Mouse (Mus musculus) central nervous system, embryonic 11.5 days (tissue): ENCODE data around the gene Fam118a. TPM values are rescaled to one million over a fixed set of nuclear protein-coding genes. Genes with fewer than 3 reads are reported as not detected.

ENCODE experiments used
- polyA plus RNA-seq: library from polyadenylated mRNA; depleted of rRNA; stranded (reverse); fragments of >200 nt; gene quantifications from 2 replicates; pipeline ENCODE4 v1.2.3, GENCODE M21; 2012; rRNA removed

Fam118a gene
- 16.0 and 18.2 TPM in 2 replicates for polyA plus RNA-seq

DNA sequence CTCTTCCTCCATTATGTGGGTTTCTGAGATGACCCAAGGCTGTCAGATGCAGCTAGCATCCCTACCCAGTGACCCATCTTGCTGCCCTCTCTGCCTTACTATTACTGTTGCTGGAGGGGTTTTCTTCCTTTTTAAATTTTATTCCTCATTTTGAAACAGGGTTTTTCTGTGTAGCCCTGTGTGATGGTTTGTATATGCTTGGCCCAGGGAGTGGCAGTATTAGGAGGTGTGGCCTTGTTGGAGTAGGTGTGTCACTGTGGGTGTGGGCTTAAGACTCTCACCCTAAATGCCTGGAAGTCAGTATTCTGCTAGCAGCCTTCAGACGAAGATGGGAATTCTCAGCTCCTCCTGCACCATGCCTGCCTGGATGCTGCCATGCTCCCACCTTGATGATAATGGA, at the start of gene Fam118a:
Gene Fam118a, plus strand, starts transcription at position 301 of the 400 bp plus-strand sequence.

DNA sequence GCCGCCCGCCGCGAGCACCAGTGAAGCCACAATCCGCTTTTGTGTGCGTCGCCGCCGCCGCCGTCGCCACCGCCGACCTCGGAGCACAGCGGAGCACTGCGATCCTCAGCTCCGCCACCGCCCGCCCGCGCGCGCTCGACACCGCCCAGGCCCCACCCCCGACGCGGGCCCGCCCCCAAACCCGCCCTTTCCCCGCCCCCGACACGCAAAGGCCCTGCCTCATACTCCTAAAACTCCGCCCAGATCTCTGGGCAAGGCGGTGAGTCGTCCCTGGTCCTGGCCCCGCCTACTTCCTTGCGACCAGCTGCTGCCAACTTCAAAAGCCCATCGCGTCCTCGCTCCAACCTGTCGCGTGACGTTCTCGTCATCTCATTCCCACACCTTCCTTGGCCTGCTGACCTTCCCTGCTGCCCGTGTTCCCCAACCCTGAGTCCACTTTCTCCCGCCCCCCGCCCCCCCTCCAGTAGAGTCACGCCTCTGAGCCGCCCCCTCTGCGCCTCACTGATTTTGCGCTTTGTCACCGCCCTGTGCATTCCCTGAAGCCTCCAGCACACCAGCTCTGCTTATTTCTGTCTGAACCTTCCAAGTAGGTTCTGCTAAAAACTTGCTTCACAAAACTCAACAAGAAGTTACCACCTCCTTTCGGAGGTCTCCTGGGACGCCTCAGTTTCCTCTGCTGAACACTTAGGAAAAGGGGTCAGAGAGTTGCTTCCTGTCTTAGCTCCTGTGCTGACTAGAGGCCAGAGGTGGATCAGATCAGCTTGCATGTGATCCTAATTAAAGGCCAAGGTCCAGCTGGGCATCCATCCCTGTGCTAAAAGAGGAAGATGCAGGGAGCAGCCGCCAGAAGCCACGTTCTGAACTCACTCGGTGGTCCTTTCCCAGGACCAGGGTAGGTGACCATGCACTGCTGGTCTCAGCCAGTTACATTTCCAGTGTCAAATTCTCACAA, 40.6 kb upstream of the Fam118a start, which contains the start of gene 5031439G07Rik:
Gene 5031439G07Rik, minus strand, starts transcription at position 678 of the 952 bp plus-strand sequence.

DNA sequence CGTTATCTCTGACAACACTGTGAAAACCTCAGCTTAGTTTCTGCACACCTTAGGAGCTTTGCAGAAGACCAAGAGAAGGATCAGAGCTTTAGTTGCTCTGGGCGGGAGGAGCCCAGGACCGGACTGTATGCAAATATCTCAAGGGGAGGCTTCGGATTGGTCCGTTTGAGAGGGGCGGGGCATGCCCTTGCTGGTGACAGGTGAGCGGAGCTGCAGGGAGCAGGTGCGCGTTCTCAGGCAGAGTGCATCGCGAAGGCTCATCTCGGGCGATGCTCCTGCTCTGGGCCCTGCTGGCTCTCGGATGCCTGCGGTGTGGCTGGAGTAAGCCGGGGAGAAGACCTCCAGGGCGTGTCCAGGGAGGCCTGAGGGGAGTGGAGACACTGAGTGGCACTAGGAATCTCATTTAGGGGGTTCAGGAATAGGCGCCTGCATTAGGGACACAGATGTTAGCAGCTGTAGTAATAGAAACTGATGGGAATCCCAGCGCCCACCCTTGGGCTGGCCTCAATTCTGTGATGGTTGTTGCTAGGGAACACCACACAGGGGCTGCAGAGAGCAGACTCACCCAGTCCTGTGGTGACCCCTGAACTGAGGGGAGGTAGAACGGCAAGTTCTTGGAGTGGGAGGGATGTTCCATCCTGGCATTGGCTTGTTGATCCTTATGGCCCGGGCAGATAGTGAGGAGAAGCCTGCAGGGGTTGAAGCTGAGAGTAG, 11.6 kb upstream of the Fam118a start, which contains the start of gene Upk3a:
Gene Upk3a, plus strand, starts transcription at position 191 of the 714 bp plus-strand sequence.

Other genes with a start within 250 kb of the Fam118a start
- 117 and 190 TPM in 2 replicates for gene Phf21b, start 172.9 kb upstream of the Fam118a start, polyA plus RNA-seq
- gene Gm29666, start 108.9 kb upstream of the Fam118a start, polyA plus RNA-seq: 1.1 and 1.5 TPM in 2 replicates
- gene Nup50, start 105.5 kb upstream of the Fam118a start, polyA plus RNA-seq: 34.9 and 35.7 TPM in 2 replicates
- gene 5031439G07Rik, start 40.4 kb upstream of the Fam118a start, polyA plus RNA-seq: 22.6 and 22.7 TPM in 2 replicates
- 0.05 and 0.11 TPM in 2 replicates for gene Upk3a, start 11.8 kb upstream of the Fam118a start, polyA plus RNA-seq
- gene Smc1b, start 103.0 kb downstream of the Fam118a start, polyA plus RNA-seq: 0.17 and 0.20 TPM in 2 replicates
- 0.56 and 0.65 TPM in 2 replicates for gene Ribc2, start 103.1 kb downstream of the Fam118a start, polyA plus RNA-seq
- 95.3 and 128 TPM in 2 replicates for gene Fbln1, start 177.0 kb downstream of the Fam118a start, polyA plus RNA-seq